Mouse (Mus musculus) monocyte, adult 59 days (primary cell): ENCODE data around the gene Apol9a. TPM values are rescaled to one million over a fixed set of nuclear protein-coding genes. Genes with fewer than 3 reads are reported as not detected.

Experiments
- total RNA-seq, 2 experiments: library from RNA; stranded (reverse); gene quantifications; one replicate each; pipeline ENCODE4 v1.2.4; 2023

Apol9a gene
- total RNA-seq = not detected

DNA sequence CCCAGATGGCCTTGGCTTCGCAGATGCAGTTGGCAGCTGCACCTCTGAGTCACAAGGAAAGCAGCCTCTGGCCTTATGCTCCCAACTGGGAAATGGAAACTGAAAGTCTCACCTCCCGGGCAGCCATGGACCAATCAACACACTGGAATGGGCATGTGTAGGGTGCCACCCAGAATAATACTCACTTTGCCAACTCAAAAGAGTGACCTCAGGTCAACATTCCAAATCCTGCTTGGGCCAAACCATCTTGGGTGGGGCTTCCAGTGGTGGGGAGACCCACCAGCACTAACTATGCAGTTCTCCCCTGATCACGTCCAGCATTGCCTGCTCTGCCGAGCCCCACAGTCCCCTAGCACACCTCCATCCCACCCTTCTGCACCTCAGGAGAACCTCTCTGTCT is at the start of gene Apol9a:
Gene Apol9a, minus strand, starts transcription at position 101 of the 400 bp plus-strand sequence.

DNA sequence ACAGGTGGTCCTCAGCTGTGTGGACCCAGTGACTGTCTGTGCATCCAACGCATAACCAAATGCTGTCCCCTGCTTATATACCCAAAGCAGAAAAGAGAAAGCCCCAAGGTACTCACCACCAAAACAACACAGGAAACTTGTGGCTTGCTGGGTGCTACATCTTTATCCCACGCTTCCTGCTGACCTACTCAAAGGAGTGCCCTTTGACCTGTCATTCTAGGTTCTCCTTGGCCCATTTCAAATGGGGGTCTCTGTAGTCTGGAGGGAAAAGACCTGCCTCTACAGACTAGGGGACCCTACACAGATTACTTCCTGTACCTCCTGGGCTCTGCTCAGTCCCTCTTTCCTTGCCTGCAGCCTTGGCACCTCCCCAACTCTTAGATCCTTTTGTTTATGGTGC is 36.5 kb upstream of the Apol9a start, which contains the start of gene Apol7b:
Gene Apol7b, minus strand, starts transcription at position 101 of the 400 bp plus-strand sequence.

DNA sequence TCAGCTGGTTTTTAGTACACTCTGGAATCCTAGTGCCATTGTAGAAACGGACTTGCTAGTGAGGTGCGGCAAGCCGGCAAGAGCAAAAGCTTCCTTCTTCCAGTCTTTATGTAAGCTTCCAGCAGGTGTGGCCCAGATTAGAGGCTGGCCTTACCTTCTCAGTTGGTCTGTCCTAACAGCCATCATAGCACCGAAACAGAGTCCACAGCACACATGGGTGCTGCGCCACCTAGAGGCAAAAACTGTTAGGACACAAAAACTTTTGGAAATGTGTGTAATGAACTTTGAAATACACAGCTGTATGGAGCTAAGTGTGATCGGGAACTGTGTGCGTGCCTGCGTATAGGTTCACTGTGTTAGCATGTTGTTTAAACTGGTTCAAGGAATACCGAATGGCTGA is 11.9 kb downstream of the Apol9a start, which contains the start of gene Apol7a:
Gene Apol7a, minus strand, starts transcription at position 84 of the 400 bp plus-strand sequence.

Other genes starting within 250 kb of the Apol9a start
- 1 to 10 TPM; 2.1 to 3.6 TPM for gene Rbfox2, start 104.1 kb downstream of the Apol9a start, total RNA-seq
- gene Apol7a, start 12.0 kb downstream of the Apol9a start, total RNA-seq = not detected
- gene Apol7b, start 36.4 kb upstream of the Apol9a start, total RNA-seq = not detected
- gene Apol10a, start 65.9 kb upstream of the Apol9a start, total RNA-seq = not detected
- not detected for gene Apol11a, start 97.1 kb upstream of the Apol9a start, total RNA-seq
- gene Apol7c, start 122.2 kb upstream of the Apol9a start, total RNA-seq = 10 to 100 TPM; 12.9 to 19.1 TPM
- gene 1700025B11Rik, start 150.8 kb upstream of the Apol9a start, total RNA-seq = not detected
- under 1 TPM; 0.55 to 0.82 TPM for gene Apol10b, start 185.0 kb upstream of the Apol9a start, total RNA-seq
- gene Gm36245, start 188.1 kb upstream of the Apol9a start, total RNA-seq = not detected
- gene Apol11b, start 232.2 kb upstream of the Apol9a start, total RNA-seq = not detected